Mouse (Mus musculus) testis, adult 2 months (tissue): ENCODE data around the gene Atxn1. TPM values are rescaled to one million over a fixed set of nuclear protein-coding genes. Genes with fewer than 3 reads are reported as not detected.

Experiments used
- H3K27ac ChIP-seq: fragments of 200-500 bp; 2 replicates; pipeline ENCODE4 v1.5.1; 2012; ENCODE audit warnings: low read depth, low read length; ENCODE audit not compliant: control insufficient read depth, insufficient read depth
- H3K27me3 ChIP-seq: fragments of 200-500 bp; 2 replicates; pipeline ENCODE4 v1.6.1; 2012; ENCODE audit warnings: mild to moderate bottlenecking, low read length, moderate library complexity; ENCODE audit not compliant: control insufficient read depth, insufficient read depth
- H3K36me3 ChIP-seq: fragments of 200-500 bp; 2 replicates; pipeline ENCODE4 v1.6.1; 2012; ENCODE audit warnings: mild to moderate bottlenecking, low read length; ENCODE audit not compliant: control insufficient read depth, insufficient read depth
- H3K4me1 ChIP-seq: fragments of 200-500 bp; 2 replicates; pipeline ENCODE4 v1.6.1; 2012; ENCODE audit warnings: low read length; ENCODE audit not compliant: control insufficient read depth, insufficient read depth
- H3K4me3 ChIP-seq: fragments of 200-500 bp; 2 replicates; pipeline ENCODE4 v1.5.1; 2012; ENCODE audit warnings: low read depth, mild to moderate bottlenecking, low read length, moderate library complexity, mixed read lengths; ENCODE audit not compliant: control insufficient read depth
- CTCF ChIP-seq: fragments of 200-500 bp; IDR thresholded peaks from 2 replicates; pipeline ENCODE4 v1.5.1; 2012; ENCODE audit warnings: low read depth, mild to moderate bottlenecking, inconsistent platforms, low read length, moderate library complexity; ENCODE audit not compliant: control insufficient read depth, insufficient read depth, insufficient replicate concordance
- POLR2A ChIP-seq: fragments of 200-500 bp; IDR thresholded peaks from 2 replicates; pipeline ENCODE4 v1.6.1; 2012; ENCODE audit warnings: low read depth, mild to moderate bottlenecking, inconsistent platforms, low read length, moderate library complexity; ENCODE audit not compliant: control insufficient read depth
- polyA plus RNA-seq: library from polyadenylated mRNA; depleted of rRNA; stranded (reverse); fragments of >200 nt; gene quantifications from 2 replicates; pipeline ENCODE4 v1.2.3, GENCODE M21; 2012

Atxn1 gene
- polyA plus RNA-seq, 1 experiment = 3.2 TPM

GRCm38 (mm10) chr13:45718850-45719249 lies 246.0 kb downstream of the Atxn1 start:
- H3K27ac ChIP-seq = no peak overlapping the region
- no peaks in the 10 kb centered on the region for H3K4me1 ChIP-seq
- no peak overlapping the region for H3K4me3 ChIP-seq
- TF ChIP-seq CTCF (no peak), POLR2A (no peak)
- H3K36me3 ChIP-seq = no peaks in the 10 kb centered on the region
- H3K27me3 ChIP-seq = no peaks in the 10 kb centered on the region

DNA sequence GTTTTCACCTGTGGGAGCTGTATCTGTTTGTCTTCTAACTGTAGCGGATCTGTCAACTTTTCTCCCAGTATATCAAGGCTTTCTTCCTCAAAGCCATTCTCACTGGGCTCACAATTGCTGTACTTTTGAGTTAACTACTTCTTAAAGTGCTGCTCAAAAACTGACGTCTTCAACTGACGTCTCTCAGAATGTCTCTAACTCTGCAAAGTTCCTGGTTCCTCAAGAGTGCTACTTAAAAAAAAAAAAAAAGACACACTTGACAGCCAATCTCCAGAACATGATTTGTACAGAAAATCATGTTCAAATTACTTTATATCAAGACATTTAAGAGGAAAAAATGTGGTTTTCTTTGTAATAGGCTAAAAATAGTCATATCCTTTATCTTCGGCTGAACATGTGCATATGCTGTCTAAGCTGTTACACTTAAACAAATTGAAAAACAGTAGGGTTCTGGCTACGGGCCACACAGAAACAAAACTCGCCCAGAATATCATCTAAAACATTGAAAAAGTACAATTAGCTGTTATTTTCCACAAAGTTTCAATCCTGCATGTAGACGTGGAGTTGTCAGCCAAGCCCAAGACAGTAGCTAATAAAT lies 249.1 kb downstream of the Atxn1 start:
- no peaks in the 10 kb centered on the region for H3K36me3 ChIP-seq
- no peaks in the 10 kb centered on the region for H3K27me3 ChIP-seq
- H3K4me1 ChIP-seq = no peaks in the 10 kb centered on the region
- H3K27ac ChIP-seq = no peak overlapping the region
- TF ChIP-seq CTCF (no peak), POLR2A (no peak)
- no peak overlapping the region for H3K4me3 ChIP-seq

DNA sequence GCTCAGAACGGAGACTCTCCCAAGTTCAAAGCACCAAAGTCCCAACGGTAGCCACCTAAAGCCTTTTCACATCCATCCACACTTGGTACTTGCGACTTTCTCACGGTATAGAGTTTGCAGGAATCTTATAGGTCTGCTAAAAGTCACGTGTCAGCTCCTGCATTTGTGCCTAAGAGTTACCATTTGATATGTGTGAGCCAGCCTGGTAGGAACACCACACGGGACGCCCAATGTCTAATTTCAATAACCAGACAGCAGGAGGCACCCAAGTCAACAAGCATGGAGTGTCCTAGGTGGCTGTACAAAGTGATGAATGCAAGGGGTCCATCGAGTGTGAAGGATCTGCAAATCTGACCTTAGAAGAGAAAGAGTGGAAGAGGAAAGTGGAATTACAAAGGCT lies 254.8 kb downstream of the Atxn1 start:
- Histone ChIP-seq H3K4me3 (no peak overlapping the region), H3K27ac (no peak overlapping the region), H3K4me1 (no peaks in the 10 kb centered on the region), H3K27me3 (no peaks in the 10 kb centered on the region), H3K36me3 (no peaks in the 10 kb centered on the region)
- no peak for TF ChIP-seq CTCF
- TF ChIP-seq POLR2A = no peak

- Histone ChIP-seq H3K27ac (no peak overlapping the region), H3K27me3 (no peaks in the 10 kb centered on the region), H3K4me1 (no peaks in the 10 kb centered on the region), H3K4me3 (no peak overlapping the region), H3K36me3 (no peaks in the 10 kb centered on the region)
- TF ChIP-seq CTCF = no peak
- no peak for TF ChIP-seq POLR2A
Observed at GRCm38 (mm10) chr13:45709402-45709801, 255.4 kb downstream of the Atxn1 start.

DNA sequence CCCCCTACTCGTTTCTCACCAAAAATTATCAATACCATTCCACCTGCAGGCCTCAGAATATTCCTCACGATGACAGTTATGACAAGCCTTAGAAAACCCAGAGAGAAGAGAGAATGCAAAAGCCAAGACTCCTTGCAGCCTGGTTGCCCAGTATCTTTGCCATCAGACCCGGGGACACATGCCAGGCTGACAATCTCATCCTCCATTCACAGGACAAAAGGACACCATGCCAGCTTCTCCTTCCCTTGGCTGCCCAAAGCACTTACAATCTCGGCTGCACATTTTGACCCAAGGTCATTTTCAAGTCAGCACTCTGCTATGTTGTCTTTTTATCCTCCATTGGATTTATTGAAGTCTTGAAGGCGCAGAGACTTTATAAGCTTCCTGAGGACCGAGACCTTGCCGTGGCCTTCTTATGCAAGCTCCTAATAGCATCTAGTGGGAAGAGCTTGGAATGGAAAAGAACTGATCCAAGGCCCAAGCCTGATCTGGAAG lies 263.5 kb downstream of the Atxn1 start:
- H3K4me1 ChIP-seq = no peaks in the 10 kb centered on the region
- H3K4me3 ChIP-seq = no peak overlapping the region
- H3K27ac ChIP-seq = no peak overlapping the region
- no peak for TF ChIP-seq POLR2A
- no peaks in the 10 kb centered on the region for H3K36me3 ChIP-seq
- H3K27me3 ChIP-seq = no peaks in the 10 kb centered on the region

DNA sequence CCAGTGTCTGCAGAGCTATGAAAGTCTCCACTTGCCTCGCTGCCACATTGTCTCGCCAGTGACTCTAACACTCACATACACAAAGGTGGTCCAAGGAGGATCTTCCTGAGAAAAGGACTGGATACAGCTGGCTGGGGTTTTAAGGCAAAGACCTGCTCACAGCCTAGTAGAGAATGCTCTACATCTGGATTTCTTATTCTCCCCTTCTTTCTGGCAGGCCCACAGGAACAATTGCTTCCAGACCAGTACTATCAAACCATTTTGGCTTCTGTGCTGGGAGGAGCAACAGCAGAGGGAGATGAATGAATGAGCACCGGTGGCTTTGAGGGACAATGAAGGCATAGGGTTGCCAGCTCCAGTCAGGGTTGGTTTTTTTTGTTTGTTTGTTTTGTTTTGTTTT lies 265.8 kb downstream of the Atxn1 start:
- no peak overlapping the region for H3K4me3 ChIP-seq
- TF ChIP-seq POLR2A (no peak), CTCF (no peak)
- H3K4me1 ChIP-seq = no peaks in the 10 kb centered on the region
- no peak overlapping the region for H3K27ac ChIP-seq
- no peaks in the 10 kb centered on the region for H3K36me3 ChIP-seq
- H3K27me3 ChIP-seq = no peaks in the 10 kb centered on the region

- H3K27me3 ChIP-seq = no peaks in the 10 kb centered on the region
- H3K36me3 ChIP-seq = no peaks in the 10 kb centered on the region
- H3K4me1 ChIP-seq = no peaks in the 10 kb centered on the region
- H3K4me3 ChIP-seq = no peak overlapping the region
- no peak overlapping the region for H3K27ac ChIP-seq
- TF ChIP-seq CTCF = no peak
Observed at GRCm38 (mm10) chr13:45696009-45696408, 268.8 kb downstream of the Atxn1 start.
